Mouse (Mus musculus) spleen, embryonic (tissue): ENCODE measurements around the gene Slx4.
"Not testable (repeated sequence)": the region's sequence is repeated elsewhere in the genome, so short reads cannot be mapped to it uniquely, and the experiment has no call there.

Source experiments
- CTCF ChIA-PET: fragments of 350-600 bp; sonication (Branson Sonifier 250); formaldehyde crosslinking; loops from one replicate; lab custom pipeline; 2022; lab: Charles Lee

Gene Slx4

DNA sequence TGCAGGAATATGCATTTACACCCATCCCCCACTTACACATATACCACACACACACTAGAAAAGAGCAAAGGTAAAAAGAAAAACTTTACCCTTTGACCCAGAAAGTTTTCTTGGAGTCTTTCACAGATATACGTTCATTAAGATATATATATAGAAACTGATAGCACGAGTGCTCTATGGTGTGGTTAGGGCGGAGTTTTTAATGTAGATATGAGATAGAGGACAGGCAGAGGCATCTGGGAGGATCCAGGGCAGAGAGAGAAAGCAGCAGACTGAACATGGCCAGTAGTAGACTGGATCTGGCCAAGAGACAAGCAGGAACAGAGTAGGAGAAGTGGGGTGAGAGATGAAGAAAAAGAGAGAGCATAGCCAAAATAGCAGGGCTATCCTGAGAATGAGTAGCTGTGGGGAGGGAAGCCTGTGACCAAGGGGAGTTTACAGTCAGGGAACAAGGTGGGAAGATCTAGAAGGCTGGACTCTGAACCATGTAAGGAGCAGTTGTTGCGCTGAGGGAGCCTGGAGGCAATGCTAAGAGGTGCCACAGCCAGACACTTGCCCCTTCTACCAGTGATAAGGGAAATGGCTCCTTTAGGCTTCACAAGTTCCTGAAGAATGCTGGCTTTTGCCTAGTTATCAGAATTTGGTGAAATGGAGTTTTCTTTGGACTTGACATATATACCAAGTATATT, 9.5 kb upstream of the Slx4 start:
- CTCF ChIA-PET: no interaction called here

DNA sequence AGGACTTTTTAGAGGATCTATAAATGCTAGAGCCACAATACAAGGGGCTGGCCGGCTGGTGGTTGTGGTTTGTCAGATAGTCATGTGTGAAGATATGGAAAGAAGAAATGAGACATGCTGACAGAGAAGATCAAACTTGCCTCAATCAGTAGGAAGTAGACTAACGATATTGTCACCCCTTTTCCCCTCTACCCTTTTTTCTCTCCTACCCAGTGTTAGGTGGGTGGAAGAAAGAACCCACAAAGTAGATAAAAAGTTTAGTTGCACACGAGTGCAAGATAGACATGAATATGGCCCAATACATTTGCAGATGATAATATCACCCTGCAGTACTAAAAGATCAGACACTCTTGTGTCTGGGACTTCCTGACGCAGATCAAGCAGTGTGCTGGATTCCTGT, 15.2 kb downstream of the Slx4 start:
- CTCF ChIA-PET: no interaction called here

DNA sequence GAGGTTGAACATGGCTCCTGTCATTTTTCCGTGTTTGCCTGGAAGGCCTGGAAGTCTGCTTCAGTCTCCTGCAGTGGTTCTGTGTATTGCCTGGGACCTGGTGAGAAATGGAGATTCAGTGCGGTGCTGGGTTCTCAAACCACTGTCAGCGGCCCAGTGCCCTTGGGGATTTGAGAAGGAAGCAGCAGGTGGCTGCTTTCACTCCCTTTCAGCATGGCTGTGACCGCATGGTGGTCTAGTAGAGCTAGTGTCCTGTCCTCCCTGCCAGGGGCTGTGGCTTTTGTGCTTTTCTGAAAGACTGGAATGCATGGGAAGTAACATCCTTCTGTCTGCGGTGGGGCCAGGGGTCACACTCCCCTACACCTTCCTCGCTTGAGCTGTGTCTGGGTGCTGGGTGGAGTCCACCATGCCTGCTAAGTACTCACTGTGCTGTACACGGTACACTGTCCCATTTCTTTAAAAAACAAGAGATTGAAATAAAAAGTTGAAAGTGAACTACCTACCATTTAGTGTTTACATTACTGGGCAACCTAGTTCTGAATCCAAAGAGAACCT, 20.3 kb downstream of the Slx4 start:
- CTCF ChIA-PET: no interaction called here

GRCm38 (mm10) chr16:3982173-3982572, 21.4 kb downstream of the Slx4 start:
- CTCF ChIA-PET: no interaction called here

GRCm38 (mm10) chr16:3976712-3977111, 26.9 kb downstream of the Slx4 start:
- CTCF ChIA-PET: no interaction called here

DNA sequence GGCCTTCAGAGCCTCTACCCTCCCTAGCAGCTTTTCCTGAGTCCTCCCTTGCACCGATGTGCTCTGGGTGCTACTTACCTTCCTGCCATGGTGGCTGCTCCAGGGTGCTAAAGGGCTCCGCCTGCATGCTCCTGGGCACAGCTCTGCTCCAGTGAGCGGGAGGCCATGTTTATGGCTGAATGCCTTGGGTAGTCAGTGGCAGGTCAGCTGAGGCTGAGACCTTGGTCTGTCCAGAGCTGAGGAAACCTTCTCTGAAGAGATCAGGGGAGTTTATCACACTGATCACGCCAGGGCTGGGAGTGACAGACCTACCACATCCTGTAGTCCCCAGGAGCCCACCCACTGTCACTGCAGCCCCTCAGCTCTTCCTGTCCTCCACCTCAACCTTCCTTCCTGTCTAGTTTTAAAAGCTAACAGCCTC, 27.3 kb downstream of the Slx4 start, which contains the start of gene Nlrc3:
TSS of gene Nlrc3 (minus strand) at position 382 of the 421 bp plus-strand sequence.
- CTCF ChIA-PET: no interaction called here

GRCm38 (mm10) chr16:3975658-3976057, 27.9 kb downstream of the Slx4 start:
- CTCF ChIA-PET: no interaction called here

DNA sequence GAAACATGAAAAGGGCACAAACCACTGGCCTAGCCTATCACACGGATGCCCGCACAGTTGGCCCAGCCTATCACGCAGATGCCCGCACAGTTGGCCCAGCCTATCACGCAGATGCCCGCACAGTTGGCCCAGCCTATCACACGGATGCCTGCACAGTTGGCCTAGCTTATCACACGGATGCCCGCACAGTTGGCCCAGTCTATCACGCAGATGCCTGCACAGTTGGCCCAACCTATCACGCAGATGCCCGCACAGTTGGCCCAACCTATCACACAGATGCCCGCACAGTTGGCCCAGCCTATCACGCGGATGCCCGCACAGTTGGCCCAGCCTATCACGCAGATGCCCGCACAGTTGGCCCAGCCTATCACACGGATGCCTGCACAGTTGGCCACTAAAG, 29.1 kb downstream of the Slx4 start:
- CTCF ChIA-PET: not testable (repeated sequence)

- CTCF ChIA-PET: no interaction called here
Observed at GRCm38 (mm10) chr16:3965534-3965933, 38.0 kb downstream of the Slx4 start.

DNA sequence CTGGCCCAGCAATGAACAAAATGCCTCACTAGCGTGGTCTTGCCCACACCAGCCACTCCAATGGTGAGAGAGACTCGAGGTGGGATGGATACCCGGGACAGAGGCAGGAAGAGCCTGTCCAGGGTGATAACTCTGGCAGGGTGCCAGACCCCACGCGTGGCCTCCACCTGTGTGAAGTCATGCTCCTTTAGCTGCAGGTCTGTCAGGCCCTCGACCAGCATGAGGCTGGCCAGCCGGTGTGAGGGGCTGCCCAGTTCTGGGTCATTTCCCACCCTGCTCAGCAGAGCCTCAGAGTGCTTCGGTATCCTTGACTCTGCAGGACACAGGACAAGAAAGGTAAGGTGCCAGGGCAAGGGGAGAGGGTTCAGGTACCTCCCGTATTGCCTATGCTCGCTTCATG, 38.6 kb downstream of the Slx4 start:
- CTCF ChIA-PET: no interaction called here

GRCm38 (mm10) chr16:3959261-3959660, 44.3 kb downstream of the Slx4 start:
- CTCF ChIA-PET: no interaction called here

DNA sequence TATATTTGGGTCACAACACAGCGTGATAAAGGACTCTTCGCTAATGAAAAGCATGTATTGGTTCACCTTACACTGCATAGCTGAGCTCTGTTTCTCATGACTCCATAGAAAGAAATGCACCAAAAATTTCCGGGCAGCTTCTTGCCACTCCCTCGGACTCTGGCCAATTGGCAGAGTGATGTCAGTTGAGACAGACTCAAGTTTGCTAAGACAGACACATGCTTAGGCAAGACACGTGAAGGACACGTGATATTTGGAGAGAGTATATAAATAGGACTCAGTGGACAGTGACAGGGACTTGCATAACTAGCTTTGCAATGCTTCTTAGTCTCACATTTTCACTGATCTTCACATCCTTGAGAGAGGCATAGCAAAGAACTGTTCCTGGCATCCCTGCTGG, 47.2 kb downstream of the Slx4 start:
- CTCF ChIA-PET: no interaction called here

- CTCF ChIA-PET: no interaction called here
Observed at GRCm38 (mm10) chr16:3951141-3951540, 52.4 kb downstream of the Slx4 start.

DNA sequence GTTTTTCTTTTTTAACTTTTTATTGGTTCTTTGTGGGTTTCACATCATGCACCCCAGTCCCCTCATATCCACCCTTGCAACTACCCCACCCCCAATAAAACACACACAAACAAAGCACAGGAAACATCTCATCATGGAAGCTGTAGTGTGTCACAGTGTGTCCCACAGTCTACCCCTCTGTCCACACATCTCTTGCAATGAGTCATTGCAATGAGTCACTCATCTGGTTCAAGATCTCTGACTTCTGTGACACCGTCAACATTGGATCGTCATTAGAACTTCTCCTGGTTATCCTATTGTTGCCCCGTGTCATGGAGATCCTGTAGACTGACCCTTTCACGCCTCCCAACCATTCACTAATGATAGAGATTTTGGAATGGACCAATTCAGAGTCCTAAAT, 68.9 kb downstream of the Slx4 start:
- CTCF ChIA-PET: no interaction called here

DNA sequence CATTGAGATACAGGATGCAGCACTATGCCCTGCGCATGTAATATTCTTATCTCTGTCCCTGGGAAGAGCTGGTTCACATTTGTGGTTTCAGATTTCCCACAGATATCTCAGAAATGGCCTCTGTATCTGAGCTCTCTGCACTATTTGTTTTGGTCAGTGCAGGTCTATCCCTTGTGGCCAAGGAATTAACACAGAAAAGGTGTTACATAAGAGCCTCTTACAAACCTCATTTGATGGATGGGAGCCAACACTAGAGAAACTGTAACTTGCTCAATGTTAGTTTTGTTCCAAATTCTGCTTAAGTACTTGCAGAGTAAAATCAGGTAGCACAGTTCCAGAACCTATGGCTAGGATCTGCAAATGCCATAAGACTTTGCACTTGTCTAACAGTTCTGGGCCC, 69.5 kb downstream of the Slx4 start:
- CTCF ChIA-PET: no interaction called here

GRCm38 (mm10) chr16:3933536-3933935, 70.0 kb downstream of the Slx4 start:
- CTCF ChIA-PET: no interaction called here

DNA sequence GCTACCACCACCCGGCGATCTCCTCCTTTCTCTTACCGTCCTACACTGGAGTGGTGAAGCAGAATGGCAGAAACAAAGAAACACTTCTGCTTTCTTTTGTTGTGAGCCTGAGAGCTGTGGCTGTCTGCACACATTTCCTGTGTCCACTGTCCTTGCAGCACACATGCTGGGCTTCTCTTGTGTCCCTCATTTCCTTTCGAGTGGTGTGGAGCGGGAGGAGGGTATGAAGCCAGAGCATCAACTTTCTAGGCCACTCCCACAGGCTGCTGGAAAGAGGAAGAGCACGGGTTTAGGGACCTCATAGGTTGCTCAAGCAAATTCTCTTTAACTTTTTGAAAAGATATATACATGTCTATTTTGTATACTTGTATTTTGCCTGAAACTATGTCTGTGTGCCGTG, 74.4 kb downstream of the Slx4 start:
- CTCF ChIA-PET: no interaction called here
